Mouse (Mus musculus): ENCODE measurements around the gene Tmem128. TPM values are rescaled to one million over a fixed set of nuclear protein-coding genes. Genes with fewer than 3 reads are reported as not detected.

Gene Tmem128
- polyA plus RNA-seq, 1 experiment from 2014 or later: 35.4 TPM

GRCm38 (mm10) chr5:38273831-38274230, 13.8 kb downstream of the Tmem128 start:
- no peak for ATAC-seq (ENCODE audit: low read depth)
- 34% methylated on average over 4 of the region's 4 CpGs for WGBS (ENCODE audit: insufficient replicate concordance)
- H3K27ac ChIP-seq (ENCODE audit: low read length): no peak overlapping the region
- no peaks in the 10 kb centered on the region for H3K4me1 ChIP-seq (ENCODE audit: control insufficient read depth, low read depth, low read length)
- no peaks in the 10 kb centered on the region for H3K36me3 ChIP-seq (ENCODE audit: control insufficient read depth, insufficient read depth)
- H3K9ac ChIP-seq (ENCODE audit: low read depth, low read length): no peak overlapping the region
- H3K9me3 ChIP-seq (replicated peaks; ENCODE audit: control insufficient read depth, low read length): no peaks in the 10 kb centered on the region
- H3K4me3 ChIP-seq (ENCODE audit: low read depth, low read length): no peak overlapping the region
- peaks cover 36% of the 10 kb centered on the region for H3K27me3 ChIP-seq (ENCODE audit: control insufficient read depth, insufficient read depth, low read depth, low read length)
- H3K4me2 ChIP-seq (ENCODE audit: low read depth, low read length): no peak overlapping the region

GRCm38 (mm10) chr5:38275771-38276170, 15.8 kb downstream of the Tmem128 start, which contains the start of gene Otop1:
Otop1 (plus strand) TSS chr5:38275972.
- H3K9me3 ChIP-seq (replicated peaks; ENCODE audit: control insufficient read depth, low read length): no peaks in the 10 kb centered on the region
- H3K4me2 ChIP-seq (ENCODE audit: low read depth, low read length): no peak within 1 kb of the TSS
- no peaks in the 10 kb centered on the region for H3K4me1 ChIP-seq (ENCODE audit: control insufficient read depth, low read depth, low read length)
- 16% methylated on average over 4 of the region's 4 CpGs for WGBS (ENCODE audit: insufficient replicate concordance)
- peaks cover 39% of the 10 kb centered on the region for H3K27me3 ChIP-seq (ENCODE audit: control insufficient read depth, insufficient read depth, low read depth, low read length)
- H3K9ac ChIP-seq (ENCODE audit: low read depth, low read length): no peak within 1 kb of the TSS
- H3K4me3 ChIP-seq (ENCODE audit: low read depth, low read length): no peak within 1 kb of the TSS
- H3K36me3 ChIP-seq (ENCODE audit: control insufficient read depth, insufficient read depth): no peaks in the 10 kb centered on the region
- no peak for ATAC-seq (ENCODE audit: low read depth)
- no peak within 1 kb of the TSS for H3K27ac ChIP-seq (ENCODE audit: low read length)

GRCm38 (mm10) chr5:38276451-38276850, 16.5 kb downstream of the Tmem128 start:
- no peak overlapping the region for H3K4me2 ChIP-seq (ENCODE audit: low read depth, low read length)
- peaks cover 39% of the 10 kb centered on the region for H3K27me3 ChIP-seq (ENCODE audit: control insufficient read depth, insufficient read depth, low read depth, low read length)
- ATAC-seq (ENCODE audit: low read depth): no peak
- H3K27ac ChIP-seq (ENCODE audit: low read length): no peak overlapping the region
- no peak overlapping the region for H3K9ac ChIP-seq (ENCODE audit: low read depth, low read length)
- H3K4me3 ChIP-seq (ENCODE audit: low read depth, low read length): no peak overlapping the region
- H3K36me3 ChIP-seq (ENCODE audit: control insufficient read depth, insufficient read depth): no peaks in the 10 kb centered on the region
- H3K9me3 ChIP-seq (replicated peaks; ENCODE audit: control insufficient read depth, low read length): no peaks in the 10 kb centered on the region
- no peaks in the 10 kb centered on the region for H3K4me1 ChIP-seq (ENCODE audit: control insufficient read depth, low read depth, low read length)
- WGBS (ENCODE audit: insufficient replicate concordance): 2% methylated on average over 19 of the region's 19 CpGs

GRCm38 (mm10) chr5:38277098-38277866, 17.3 kb downstream of the Tmem128 start:
- Histone ChIP-seq H3K9ac (ENCODE audit: low read depth, low read length) (no peak overlapping the region), H3K4me3 (ENCODE audit: low read depth, low read length) (no peak overlapping the region), H3K27me3 (ENCODE audit: control insufficient read depth, insufficient read depth, low read depth, low read length) (peaks cover 39% of the 10 kb centered on the region), H3K4me2 (ENCODE audit: low read depth, low read length) (no peak overlapping the region), H3K36me3 (ENCODE audit: control insufficient read depth, insufficient read depth) (no peaks in the 10 kb centered on the region), H3K27ac (ENCODE audit: low read length) (no peak overlapping the region), H3K9me3 (replicated peaks; ENCODE audit: control insufficient read depth, low read length) (no peaks in the 10 kb centered on the region), H3K4me1 (ENCODE audit: control insufficient read depth, low read depth, low read length) (no peaks in the 10 kb centered on the region)
- no peak for ATAC-seq (ENCODE audit: low read depth)
- WGBS (ENCODE audit: insufficient replicate concordance): 3% methylated on average over 65 of the region's 65 CpGs

DNA sequence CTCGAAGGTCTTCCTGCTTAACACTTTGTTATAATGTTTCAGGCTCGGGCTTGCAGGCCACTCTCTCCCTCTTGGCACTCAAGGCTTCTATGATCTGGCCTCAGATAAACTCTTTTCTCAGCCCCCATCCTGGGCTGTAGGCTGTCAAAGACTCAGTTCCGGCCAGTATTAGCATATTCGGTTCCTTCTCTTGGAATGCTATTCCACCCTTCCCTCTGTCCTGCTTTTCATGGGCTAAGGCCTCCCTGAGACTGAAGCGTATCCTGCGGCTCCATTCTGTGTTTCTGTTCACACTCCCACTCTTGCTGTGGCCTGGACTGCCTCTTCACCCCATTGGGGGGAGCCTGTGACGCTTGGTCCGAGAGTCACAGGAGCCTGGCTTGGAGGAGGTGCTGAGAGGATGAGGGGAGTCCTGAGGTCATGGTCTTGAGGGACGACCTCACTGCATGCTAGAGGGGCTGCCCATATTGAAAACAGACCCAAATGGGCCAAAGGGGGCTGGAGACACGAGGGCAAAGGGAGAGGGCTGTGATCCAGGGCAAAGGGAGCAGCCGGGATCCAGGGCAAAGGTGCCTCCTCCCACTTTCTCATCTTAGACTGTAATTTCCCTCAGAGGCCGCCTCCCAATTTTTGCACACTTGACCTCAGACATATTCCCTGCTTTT, 18.1 kb downstream of the Tmem128 start:
- H3K9ac ChIP-seq (ENCODE audit: low read depth, low read length): no peak overlapping the region
- no peak for ATAC-seq (ENCODE audit: low read depth)
- H3K4me2 ChIP-seq (ENCODE audit: low read depth, low read length): no peak overlapping the region
- H3K9me3 ChIP-seq (replicated peaks; ENCODE audit: control insufficient read depth, low read length): no peaks in the 10 kb centered on the region
- peaks cover 39% of the 10 kb centered on the region for H3K27me3 ChIP-seq (ENCODE audit: control insufficient read depth, insufficient read depth, low read depth, low read length)
- WGBS (ENCODE audit: insufficient replicate concordance): 16% methylated on average over 12 of the region's 12 CpGs
- H3K27ac ChIP-seq (ENCODE audit: low read length): no peak overlapping the region
- H3K36me3 ChIP-seq (ENCODE audit: control insufficient read depth, insufficient read depth): no peaks in the 10 kb centered on the region
- no peaks in the 10 kb centered on the region for H3K4me1 ChIP-seq (ENCODE audit: control insufficient read depth, low read depth, low read length)
- H3K4me3 ChIP-seq (ENCODE audit: low read depth, low read length): no peak overlapping the region

- peaks cover 38% of the 10 kb centered on the region for H3K27me3 ChIP-seq (ENCODE audit: control insufficient read depth, insufficient read depth, low read depth, low read length)
Observed at GRCm38 (mm10) chr5:38280075-38280474, 20.1 kb downstream of the Tmem128 start.

DNA sequence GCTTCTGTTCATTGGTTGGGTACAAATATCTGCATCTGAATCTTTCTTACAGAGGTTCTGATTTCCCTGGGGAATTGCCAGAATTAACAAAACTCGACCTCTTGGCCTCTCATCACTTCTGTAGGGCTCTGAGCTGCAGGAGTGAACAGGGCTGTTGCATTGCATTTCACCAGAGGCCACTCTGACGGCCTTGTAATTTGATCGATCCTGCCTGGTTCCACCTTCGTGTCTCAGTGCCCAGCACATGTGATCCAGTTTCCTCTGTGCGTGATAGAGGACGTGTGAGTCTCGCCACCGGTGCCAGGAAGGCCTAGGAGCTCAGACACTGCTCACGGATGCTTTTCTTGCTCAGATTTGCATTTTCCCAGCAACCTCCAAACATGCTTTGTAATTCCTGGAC, 25.7 kb downstream of the Tmem128 start:
- H3K4me2 ChIP-seq (ENCODE audit: low read depth, low read length): no peak overlapping the region
- H3K27ac ChIP-seq (ENCODE audit: low read length): no peak overlapping the region
- no peaks in the 10 kb centered on the region for H3K36me3 ChIP-seq (ENCODE audit: control insufficient read depth, insufficient read depth)
- no peaks in the 10 kb centered on the region; the same call in 1 of the 2 replicates for H3K9me3 ChIP-seq (replicated peaks; ENCODE audit: control insufficient read depth, low read length)
- H3K9ac ChIP-seq (ENCODE audit: low read depth, low read length): no peak overlapping the region
- 51% methylated on average over 9 of the region's 9 CpGs for WGBS (ENCODE audit: insufficient replicate concordance)
- no peaks in the 10 kb centered on the region for H3K27me3 ChIP-seq (ENCODE audit: control insufficient read depth, insufficient read depth, low read depth, low read length)
- H3K4me1 ChIP-seq (ENCODE audit: control insufficient read depth, low read depth, low read length): no peaks in the 10 kb centered on the region
- no peak for ATAC-seq (ENCODE audit: low read depth)
- H3K4me3 ChIP-seq (ENCODE audit: low read depth, low read length): no peak overlapping the region

More at GRCm38 (mm10) chr5:38280075-38280474, 20.1 kb downstream of the Tmem128 start:
- ATAC-seq (ENCODE audit: low read depth): no peak
- no peak overlapping the region for H3K9ac ChIP-seq (ENCODE audit: low read depth, low read length)
- H3K4me1 ChIP-seq (ENCODE audit: control insufficient read depth, low read depth, low read length): no peaks in the 10 kb centered on the region
- no peak overlapping the region for H3K27ac ChIP-seq (ENCODE audit: low read length)
- H3K4me3 ChIP-seq (ENCODE audit: low read depth, low read length): no peak overlapping the region
- no peaks in the 10 kb centered on the region for H3K9me3 ChIP-seq (replicated peaks; ENCODE audit: control insufficient read depth, low read length)
- no peak overlapping the region for H3K4me2 ChIP-seq (ENCODE audit: low read depth, low read length)
- no peaks in the 10 kb centered on the region for H3K36me3 ChIP-seq (ENCODE audit: control insufficient read depth, insufficient read depth)
- 3% methylated on average over 1 of the region's 1 CpGs for WGBS (ENCODE audit: insufficient replicate concordance)

GRCm38 (mm10) chr5:38288476-38288875, 28.5 kb downstream of the Tmem128 start:
- Histone ChIP-seq H3K4me2 (ENCODE audit: low read depth, low read length) (no peak overlapping the region), H3K9me3 (replicated peaks; ENCODE audit: control insufficient read depth, low read length) (no peaks in the 10 kb centered on the region; the same call in 1 of the 2 replicates), H3K27me3 (ENCODE audit: control insufficient read depth, insufficient read depth, low read depth, low read length) (no peaks in the 10 kb centered on the region), H3K36me3 (ENCODE audit: control insufficient read depth, insufficient read depth) (no peaks in the 10 kb centered on the region), H3K9ac (ENCODE audit: low read depth, low read length) (no peak overlapping the region), H3K27ac (ENCODE audit: low read length) (no peak overlapping the region), H3K4me3 (ENCODE audit: low read depth, low read length) (no peak overlapping the region), H3K4me1 (ENCODE audit: control insufficient read depth, low read depth, low read length) (no peaks in the 10 kb centered on the region)
- 67% methylated on average over 3 of the region's 3 CpGs for WGBS (ENCODE audit: insufficient replicate concordance)
- no peak for ATAC-seq (ENCODE audit: low read depth)

DNA sequence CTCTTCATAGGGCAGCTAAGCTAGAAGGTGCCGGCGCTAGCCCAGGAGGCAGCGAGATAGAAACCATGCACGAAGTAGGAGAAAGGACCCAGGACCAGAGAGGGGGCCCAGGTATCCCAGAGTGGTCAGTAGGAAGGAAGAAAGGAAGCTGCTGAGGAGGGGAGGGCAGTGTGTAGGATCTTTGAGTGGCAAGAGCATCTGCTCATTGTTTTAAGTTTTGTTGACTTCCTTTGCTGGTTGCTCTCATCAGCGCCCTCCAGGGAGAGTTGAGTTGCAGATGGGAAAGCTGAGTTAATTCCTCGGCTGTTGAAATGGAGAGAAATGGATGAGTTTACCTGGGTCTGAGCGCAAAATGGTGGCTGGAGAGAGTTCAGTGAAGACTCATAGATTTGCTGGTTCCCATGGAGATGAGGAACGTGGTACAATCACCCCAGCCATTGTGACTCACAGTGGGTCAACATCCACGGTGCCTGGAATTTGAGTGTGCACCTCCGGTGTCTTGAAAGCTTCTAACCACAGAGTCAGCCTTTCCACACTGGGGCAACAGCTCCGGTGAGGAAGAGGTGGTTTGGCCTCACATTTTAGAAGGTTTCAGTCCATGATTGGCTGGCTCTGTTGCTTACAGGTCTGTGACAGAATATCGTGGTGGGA, 41.9 kb downstream of the Tmem128 start:
- 68% methylated on average over 12 of the region's 12 CpGs for WGBS (ENCODE audit: insufficient replicate concordance)
- no peaks in the 10 kb centered on the region for H3K9me3 ChIP-seq (replicated peaks; ENCODE audit: control insufficient read depth, low read length)
- ATAC-seq (ENCODE audit: low read depth): no peak
- H3K4me3 ChIP-seq (ENCODE audit: low read depth, low read length): no peak overlapping the region
- no peak overlapping the region for H3K27ac ChIP-seq (ENCODE audit: low read length)
- no peaks in the 10 kb centered on the region for H3K4me1 ChIP-seq (ENCODE audit: control insufficient read depth, low read depth, low read length)
- no peaks in the 10 kb centered on the region for H3K36me3 ChIP-seq (ENCODE audit: control insufficient read depth, insufficient read depth)
- no peak overlapping the region for H3K4me2 ChIP-seq (ENCODE audit: low read depth, low read length)
- no peaks in the 10 kb centered on the region for H3K27me3 ChIP-seq (ENCODE audit: control insufficient read depth, insufficient read depth, low read depth, low read length)
- no peak overlapping the region for H3K9ac ChIP-seq (ENCODE audit: low read depth, low read length)

All from liver, embryonic 16.5 days (tissue).